Mouse (Mus musculus): ENCODE measurements at regions not wholly inside any gene's neighbourhood (a gene's known extent, or its start where the extent isn't known, plus 50 kb on each side); places are given as distances from the start of the nearest gene placed in this dataset.
A peak's percentile ranks its signal among the peaks of the same experiment; 100 is the strongest.

GRCm38 (mm10) chr4:125765171-125765570, 259.2 kb upstream of the Csf3r start:
- no peak for DNase-seq (ENCODE audit: low read depth, low spot score)

GRCm38 (mm10) chr4:125777126-125777525, 247.2 kb upstream of the Csf3r start:
- no peak for DNase-seq (ENCODE audit: low read depth, low spot score)

GRCm38 (mm10) chr4:125780113-125780512, 244.2 kb upstream of the Csf3r start:
- no peak for DNase-seq (ENCODE audit: low read depth, low spot score)

GRCm38 (mm10) chr4:125780921-125781487, 243.3 kb upstream of the Csf3r start:
- peak; percentile 84 for DNase-seq (ENCODE audit: low read depth, low spot score)

- no peak for DNase-seq (ENCODE audit: low read depth, low spot score)
Observed at GRCm38 (mm10) chr4:125782346-125782745, 242.0 kb upstream of the Csf3r start.

GRCm38 (mm10) chr4:125786083-125786482, 238.3 kb upstream of the Csf3r start:
- DNase-seq (ENCODE audit: low read depth, low spot score), result no peak

- no peak for DNase-seq (ENCODE audit: low read depth, low spot score)
Observed at GRCm38 (mm10) chr4:125794679-125795078, 229.7 kb upstream of the Csf3r start.

GRCm38 (mm10) chr4:125807923-125808322, 216.4 kb upstream of the Csf3r start:
- DNase-seq (ENCODE audit: low read depth, low spot score), result no peak

- DNase-seq (ENCODE audit: low read depth, low spot score), result no peak
Observed at GRCm38 (mm10) chr4:125809446-125810108, 214.8 kb upstream of the Csf3r start.

- DNase-seq (ENCODE audit: low read depth, low spot score), result no peak
Observed at GRCm38 (mm10) chr4:125810247-125810646, 214.1 kb upstream of the Csf3r start.

GRCm38 (mm10) chr4:125814311-125814710, 210.0 kb upstream of the Csf3r start:
- DNase-seq (ENCODE audit: low read depth, low spot score), result peak; percentile 83

GRCm38 (mm10) chr4:125815276-125815675, 209.1 kb upstream of the Csf3r start:
- DNase-seq (ENCODE audit: low read depth, low spot score), result no peak

GRCm38 (mm10) chr4:125824525-125824924, 199.8 kb upstream of the Csf3r start:
- peak; percentile 77 for DNase-seq (ENCODE audit: low read depth, low spot score)

GRCm38 (mm10) chr4:125826416-125826815, 197.9 kb upstream of the Csf3r start:
- peak; percentile 57 for DNase-seq (ENCODE audit: low read depth, low spot score)

- no peak for DNase-seq (ENCODE audit: low read depth, low spot score)
Observed at GRCm38 (mm10) chr4:125835250-125835649, 189.1 kb upstream of the Csf3r start.

- DNase-seq (ENCODE audit: low read depth, low spot score), result no peak
Observed at GRCm38 (mm10) chr4:125847568-125847967, 176.8 kb upstream of the Csf3r start.

GRCm38 (mm10) chr4:125850300-125850699, 174.1 kb upstream of the Csf3r start:
- no peak for DNase-seq (ENCODE audit: low read depth, low spot score)

GRCm38 (mm10) chr4:125852545-125852944, 171.8 kb upstream of the Csf3r start:
- peak; percentile 34 for DNase-seq (ENCODE audit: low read depth, low spot score)

GRCm38 (mm10) chr4:125855983-125856591, 168.3 kb upstream of the Csf3r start:
- DNase-seq (ENCODE audit: low read depth, low spot score), result peak; percentile 39

GRCm38 (mm10) chr4:125856781-125857180, 167.6 kb upstream of the Csf3r start:
- no peak for DNase-seq (ENCODE audit: low read depth, low spot score)

GRCm38 (mm10) chr4:125865057-125865456, 159.3 kb upstream of the Csf3r start:
- DNase-seq (ENCODE audit: low read depth, low spot score), result no peak

GRCm38 (mm10) chr4:125865728-125866127, 158.6 kb upstream of the Csf3r start:
- no peak for DNase-seq (ENCODE audit: low read depth, low spot score)

GRCm38 (mm10) chr4:125871211-125871610, 153.1 kb upstream of the Csf3r start:
- no peak for DNase-seq (ENCODE audit: low read depth, low spot score)
